Mouse (Mus musculus) MEL (cell line): ENCODE results near the gene 4930447C04Rik. TPM values are rescaled to one million over a fixed set of nuclear protein-coding genes. Genes with fewer than 3 reads are reported as not detected.

Experiments used
- DNase-seq: peaks from one replicate; pipeline ENCODE4 v3.0.0; 2011; ENCODE audit warnings: low read depth, low spot score
- H3K27ac ChIP-seq: 2 replicates; pipeline ENCODE4 v1.5.1; 2012; ENCODE audit warnings: low read depth, mild to moderate bottlenecking, control low read depth, low read length, moderate library complexity; ENCODE audit not compliant: control insufficient read depth
- H3K27me3 ChIP-seq, 2 experiments: fragments of 150-350 bp in 1 of 2; sonication (generic) in 1 of 2; 2 replicates each; pipeline ENCODE4 v1.6.1; 2012; ENCODE audit warnings: low read length in 2 of 2, mild to moderate bottlenecking in 2 of 2, improper control_type of control experiment in 1 of 2, moderate library complexity in 1 of 2; ENCODE audit not compliant: insufficient read depth in 2 of 2, control insufficient read depth in 1 of 2
- H3K36me3 ChIP-seq, 2 experiments: 2 replicates each; pipeline ENCODE4 v1.6.1; 2012 to 2014; ENCODE audit warnings: low read length in 2 of 2, improper control_type of control experiment in 1 of 2, inconsistent platforms in 1 of 2, mild to moderate bottlenecking in 1 of 2; ENCODE audit not compliant: insufficient read depth in 2 of 2, control insufficient read depth in 1 of 2
- H3K4me1 ChIP-seq, 2 experiments: fragments of 150-350 bp in 1 of 2; sonication (generic) in 1 of 2; 2 replicates each; pipeline ENCODE4 v1.6.1; 2012; ENCODE audit warnings: low read length in 2 of 2, improper control_type of control experiment in 1 of 2, mild to moderate bottlenecking in 1 of 2; ENCODE audit not compliant: insufficient read depth in 2 of 2, control insufficient read depth in 1 of 2
- H3K4me3 ChIP-seq, 2 experiments: fragments of 150-350 bp in 1 of 2; sonication (generic) in 1 of 2; 2 replicates each; pipeline ENCODE4 v1.5.1; 2012; ENCODE audit warnings: low read depth in 2 of 2, low read length in 2 of 2, mild to moderate bottlenecking in 2 of 2, moderate library complexity in 2 of 2, control low read depth in 1 of 2, improper control_type of control experiment in 1 of 2; ENCODE audit not compliant: control insufficient read depth in 1 of 2, insufficient read depth in 1 of 2
- H3K79me2 ChIP-seq: 2 replicates; pipeline ENCODE4 v1.6.1; 2012; ENCODE audit warnings: mild to moderate bottlenecking, low read length, moderate library complexity; ENCODE audit not compliant: control insufficient read depth, poor library complexity, insufficient read depth
- H3K9ac ChIP-seq: 2 replicates; pipeline ENCODE4 v1.6.1; 2012; ENCODE audit warnings: low read depth, mild to moderate bottlenecking, control low read depth, low read length, moderate library complexity; ENCODE audit not compliant: control insufficient read depth, poor library complexity, severe bottlenecking
- H3K9me3 ChIP-seq: fragments of 150-350 bp; sonication (generic); replicated peaks from 2 replicates; pipeline ENCODE4 v1.6.1; 2012; ENCODE audit warnings: mild to moderate bottlenecking, low read length, improper control_type of control experiment, moderate library complexity; ENCODE audit not compliant: insufficient read depth
- BHLHE40 ChIP-seq: IDR thresholded peaks from 2 replicates; pipeline ENCODE4 v1.6.1; 2012; ENCODE audit warnings: low read depth, mild to moderate bottlenecking, inconsistent platforms, low read length, improper control_type of control experiment, borderline replicate concordance
- CHD1 ChIP-seq: IDR thresholded peaks from 2 replicates; pipeline ENCODE4 v1.6.1; 2012; ENCODE audit warnings: low read depth, mild to moderate bottlenecking, inconsistent platforms, low read length, improper control_type of control experiment
- EP300 ChIP-seq, 2 experiments: IDR thresholded peaks; 2 replicates each; pipeline ENCODE4 v1.6.1; 2011; ENCODE audit warnings: improper control_type of control experiment in 2 of 2, low read length in 2 of 2, low read depth in 1 of 2, mild to moderate bottlenecking in 1 of 2
- ETS1 ChIP-seq: IDR thresholded peaks from 2 replicates; pipeline ENCODE4 v1.6.1; 2012; ENCODE audit warnings: low read depth, mild to moderate bottlenecking, inconsistent platforms, low read length, improper control_type of control experiment, moderate library complexity
- GABPA ChIP-seq: IDR thresholded peaks from 2 replicates; pipeline ENCODE4 v1.6.1; 2012; ENCODE audit warnings: low read depth, mild to moderate bottlenecking, inconsistent platforms, low read length, improper control_type of control experiment, moderate library complexity
- GATA1 ChIP-seq: IDR thresholded peaks from 2 replicates; pipeline ENCODE4 v1.6.1; 2011; ENCODE audit warnings: low read depth, low read length, improper control_type of control experiment
- HCFC1 ChIP-seq: IDR thresholded peaks from 2 replicates; pipeline ENCODE4 v1.6.1; 2012; ENCODE audit warnings: low read depth, mild to moderate bottlenecking, inconsistent platforms, low read length, improper control_type of control experiment, moderate library complexity
- JUND ChIP-seq: IDR thresholded peaks from 2 replicates; pipeline ENCODE4 v1.6.1; 2011; ENCODE audit warnings: low read depth, mild to moderate bottlenecking, improper control_type of control experiment, low read length
- KAT2A ChIP-seq: conservative IDR thresholded peaks from 2 replicates; pipeline ENCODE4 v1.6.1; 2012; ENCODE audit warnings: low read depth, low read length, improper control_type of control experiment, inconsistent platforms
- MAX ChIP-seq: IDR thresholded peaks from 2 replicates; pipeline ENCODE4 v1.6.1; 2011; ENCODE audit warnings: low read length, improper control_type of control experiment
- NELFE ChIP-seq: IDR thresholded peaks from 2 replicates; pipeline ENCODE4 v1.6.1; 2011; ENCODE audit warnings: low read depth, low read length, improper control_type of control experiment
- NRF1 ChIP-seq: IDR thresholded peaks from 2 replicates; pipeline ENCODE4 v1.6.1; 2014; ENCODE audit warnings: low read depth, mild to moderate bottlenecking, inconsistent platforms, low read length, improper control_type of control experiment, moderate library complexity; ENCODE audit not compliant: poor library complexity, insufficient read depth, severe bottlenecking
- POLR2AphosphoS2 ChIP-seq: IDR thresholded peaks from 2 replicates; pipeline ENCODE4 v1.6.1; 2011; ENCODE audit warnings: low read length, improper control_type of control experiment
- RAD21 ChIP-seq: IDR thresholded peaks from 2 replicates; pipeline ENCODE4 v1.6.1; 2011; ENCODE audit warnings: mild to moderate bottlenecking, low read depth, low read length, improper control_type of control experiment
- RCOR1 ChIP-seq: IDR thresholded peaks from 2 replicates; pipeline ENCODE4 v1.6.1; 2012; ENCODE audit warnings: low read depth, mild to moderate bottlenecking, inconsistent platforms, low read length, improper control_type of control experiment
- TBP ChIP-seq: IDR thresholded peaks from 2 replicates; pipeline ENCODE4 v1.8.0; 2011; ENCODE audit warnings: low read depth, low read length, improper control_type of control experiment
- TCF12 ChIP-seq: IDR thresholded peaks from 2 replicates; pipeline ENCODE4 v1.6.1; 2014; ENCODE audit warnings: low read depth, mild to moderate bottlenecking, inconsistent platforms, low read length, improper control_type of control experiment, moderate library complexity
- USF1 ChIP-seq: IDR thresholded peaks from 2 replicates; pipeline ENCODE4 v1.6.1; 2014; ENCODE audit warnings: low read depth, mild to moderate bottlenecking, inconsistent platforms, low read length, improper control_type of control experiment, moderate library complexity
- USF2 ChIP-seq, 2 experiments: IDR thresholded peaks; 2 replicates each; pipeline ENCODE4 v1.6.1; 2011 to 2012; ENCODE audit warnings: improper control_type of control experiment in 2 of 2, low read length in 2 of 2, borderline replicate concordance in 1 of 2, inconsistent platforms in 1 of 2, low read depth in 1 of 2, mild to moderate bottlenecking in 1 of 2; ENCODE audit not compliant: insufficient read depth in 1 of 2
- ZMIZ1 ChIP-seq: IDR thresholded peaks from 2 replicates; pipeline ENCODE4 v1.6.1; 2012; ENCODE audit warnings: low read depth, mild to moderate bottlenecking, inconsistent platforms, low read length, improper control_type of control experiment, moderate library complexity
- polyA plus RNA-seq, 2 experiments: library from polyadenylated mRNA; stranded (reverse) in 1 of 2; unstranded in 1 of 2; fragments of >175 nt in 1 of 2; fragments of >200 nt in 1 of 2; gene quantifications; 2 replicates each; pipeline versions ENCODE4 v1.2.1 to v1.2.4; 2012; ENCODE audit warnings: low replicate concordance in 2 of 2, low read depth in 1 of 2; ENCODE audit not compliant: insufficient read length in 2 of 2, insufficient read depth in 1 of 2, missing spikeins in 1 of 2
- total RNA-seq: library from RNA; depleted of rRNA; stranded (reverse); fragments of 300-350 nt; gene quantifications from 2 replicates; pipeline ENCODE4 v1.2.3, GENCODE M21; 2012

Gene 4930447C04Rik
- total and polyA plus RNA-seq, 3 experiments = not detected

GRCm38 (mm10) chr12:72845946-72846345 is 94.6 kb downstream of the 4930447C04Rik start:
- no peak for TF ChIP-seq RCOR1
- TF ChIP-seq HCFC1 = no peak
- no peak for TF ChIP-seq EP300 (IDR thresholded peaks at IDR 0.05; ENCODE audit: low read depth in 1 of 2, low read length in 2 of 2)
- no peak for TF ChIP-seq GABPA
- no peak for TF ChIP-seq POLR2AphosphoS2
- TF ChIP-seq KAT2A = no peak
- no peak for TF ChIP-seq CHD1
- no peak for TF ChIP-seq GATA1
- no peak for TF ChIP-seq RAD21
- TF ChIP-seq JUND = no peak
- no peak for TF ChIP-seq TCF12
- TF ChIP-seq BHLHE40 = no peak
- no peak for TF ChIP-seq NELFE
- TF ChIP-seq NRF1 = no peak
- TF ChIP-seq ETS1 = no peak
- no peak for TF ChIP-seq TBP
- DNase-seq = no peak
- no peak overlapping the region for H3K9ac ChIP-seq
- H3K4me3 ChIP-seq = no peak overlapping the region
- H3K9me3 ChIP-seq = no peaks in the 10 kb centered on the region
- H3K36me3 ChIP-seq = no peaks in the 10 kb centered on the region; a peak in 1 of 4 replicates
- H3K27ac ChIP-seq = no peak overlapping the region
- 0 out of 4 replicates have a peak, but pooled peaks cover 0 to 3% of the 10 kb centered on the region in 2 experiments for H3K4me1 ChIP-seq
- H3K27me3 ChIP-seq = no peaks in the 10 kb centered on the region; a peak in 2 of 4 replicates
- H3K79me2 ChIP-seq = no peaks in the 10 kb centered on the region

GRCm38 (mm10) chr12:72843973-72844620 is 96.5 kb downstream of the 4930447C04Rik start:
- peak; percentile 49 for DNase-seq
- no peaks in the 10 kb centered on the region; a peak in 1 of 4 replicates for H3K36me3 ChIP-seq
- H3K27ac ChIP-seq = no peak overlapping the region
- H3K9me3 ChIP-seq = no peaks in the 10 kb centered on the region
- no peak overlapping the region for H3K9ac ChIP-seq
- no peaks in the 10 kb centered on the region for H3K79me2 ChIP-seq
- peak; percentile 79 for TF ChIP-seq MAX
- TF ChIP-seq USF1 = peak; percentile 85
- TF ChIP-seq USF2 (IDR thresholded peaks at IDR 0.05; ENCODE audit: borderline replicate concordance in 1 of 2, insufficient read depth in 1 of 2, low read depth in 1 of 2, low read length in 2 of 2) = 0 out of 4 replicates have a peak, but pooled peaks of 1 of the 2 experiments have one; percentile 33
- peak; percentile 69; the same call in 1 of the 2 replicates for TF ChIP-seq BHLHE40
- no peak for TF ChIP-seq ZMIZ1
- H3K27me3 ChIP-seq = no peaks in the 10 kb centered on the region
- H3K4me1 ChIP-seq = 0 out of 4 replicates have a peak, but pooled peaks cover 0 to 3% of the 10 kb centered on the region in 2 experiments
- no peak overlapping the region for H3K4me3 ChIP-seq
